Comparison of ENCODE assay signal across 12 mouse cellular contexts in the genomic region with DNA sequence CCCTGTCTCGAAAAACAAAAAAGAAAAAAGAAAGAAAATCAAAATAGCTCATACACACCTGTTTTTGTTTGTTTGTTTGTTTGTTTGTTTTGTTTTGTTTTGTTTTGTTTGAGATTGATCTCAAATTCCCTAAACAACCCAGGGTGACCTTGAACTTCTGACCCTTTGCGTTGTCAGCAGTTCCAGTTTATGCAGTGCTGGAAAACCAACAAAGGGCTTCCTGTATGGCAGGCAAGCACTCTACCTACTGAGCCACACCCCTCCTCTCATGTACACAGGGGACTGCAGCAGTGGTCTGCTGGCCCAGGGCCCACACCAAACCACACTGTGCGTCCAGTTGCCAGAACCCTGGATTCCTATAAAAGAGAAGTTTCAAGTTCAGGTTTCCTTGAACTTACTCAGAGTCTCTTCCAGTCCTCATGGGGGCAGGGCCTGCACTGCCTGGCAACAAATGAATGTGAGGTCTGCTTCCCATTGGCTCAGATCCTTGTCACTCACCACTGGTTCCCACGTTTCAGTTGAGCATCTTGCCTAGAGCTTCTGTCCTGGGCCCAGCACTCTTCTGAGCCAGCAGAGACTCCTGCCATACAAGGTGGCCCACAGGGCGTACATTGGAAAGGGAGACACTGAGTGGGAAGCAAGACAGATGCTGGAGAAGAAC. TPM values are rescaled to one million over a fixed set of nuclear protein-coding genes. Genes with fewer than 3 reads are reported as not detected.
DNase-seq lines count a peak whose midpoint lies in the region; ATAC-seq and TF ChIP-seq lines count a peak whose summit lies in the region.
"Had no signal": no experiment of that assay in that cellular context is flagged by ENCODE, and none has a peak within 500 bp of the region (broad histone marks: within the 10 kb centered on the region; RNA-seq: fewer than 3 reads in every experiment).

No protein-coding gene starts in this region.

- in situ Hi-C loops in ES-E14 (cut with MboI; ENCODE audit: low sequenced_read_pairs in 2 of 2, unreplicated experiment in 2 of 2) = no loop called here

- ATAC-seq in common myeloid progenitor, adult 5-6 weeks (replicated peaks; ENCODE audit: low read depth, poor library complexity, severe bottlenecking) = 0 out of 2 replicates have a peak, but pooled peaks have one; percentile 16

- no peaks in the 10 kb centered on the region for H3K27me3 ChIP-seq in kidney, adult 2 months (replicated peaks; ENCODE audit: control insufficient read depth, insufficient read depth, low read length)
- peaks cover 60% of the 10 kb centered on the region for H3K27me3 ChIP-seq in hindbrain, embryonic 10.5 days (ENCODE audit: insufficient read depth, poor library complexity, severe bottlenecking)

- no peak overlapping the region for H3K9ac ChIP-seq in ES-E14 (ENCODE audit: insufficient read depth, low read depth, low read length, poor library complexity, severe bottlenecking)
- H3K9ac ChIP-seq: liver, embryonic 14.5 days had no signal

- H3K4me3 ChIP-seq in kidney, adult 2 months (ENCODE audit: insufficient read depth, low read depth, low read length) = no peak overlapping the region
- 0 out of 4 replicates have a peak overlapping the region, but pooled peaks of 1 of the 2 experiments have one; percentile 37 for H3K4me3 ChIP-seq in ES-E14 (ENCODE audit: insufficient read depth in 1 of 2, low read depth in 1 of 2, low read length in 2 of 2, poor library complexity in 1 of 2, severe bottlenecking in 1 of 2)
- no peak overlapping the region for H3K4me3 ChIP-seq in hindbrain, embryonic 10.5 days

- no peaks in the 10 kb centered on the region for H3K36me3 ChIP-seq in kidney, adult 2 months (ENCODE audit: control insufficient read depth, insufficient read depth, low read length)
- no peaks in the 10 kb centered on the region for H3K36me3 ChIP-seq in ES-E14 (ENCODE audit: control insufficient read depth, insufficient read depth, low read length, poor library complexity, severe bottlenecking)
- no peaks in the 10 kb centered on the region for H3K36me3 ChIP-seq in hindbrain, embryonic 10.5 days

- no peaks in the 10 kb centered on the region for H3K4me1 ChIP-seq in kidney, adult 2 months (ENCODE audit: control insufficient read depth, insufficient read depth, low read length)
- H3K4me1 ChIP-seq in ES-E14 (ENCODE audit: control insufficient read depth in 2 of 2, insufficient read depth in 2 of 2, low read length in 2 of 2, poor library complexity in 1 of 2) = peaks cover 4 to 30% of the 10 kb centered on the region in 2 experiments; a peak in 3 of 4 replicates
- peaks cover 46% of the 10 kb centered on the region for H3K4me1 ChIP-seq in hindbrain, embryonic 10.5 days (replicated peaks)

- H3K9me3 ChIP-seq in ES-E14 (ENCODE audit: control insufficient read depth, insufficient read depth, low read depth, low read length) = no peaks in the 10 kb centered on the region
- H3K9me3 ChIP-seq in hindbrain, embryonic 10.5 days = peaks cover 12% of the 10 kb centered on the region

- TF ChIP-seq POLR2A in kidney, adult 2 months (IDR thresholded peaks at IDR 0.05; ENCODE audit: low read depth, low read length) = no peak

- TF ChIP-seq CTCF in kidney, adult 2 months (conservative IDR thresholded peaks at IDR 0.05; ENCODE audit: insufficient read depth, insufficient read length, low read depth, low read length) = no peak

- DNase-seq in kidney, adult 2 months = peak; percentile 30
- no peak for DNase-seq in kidney, adult 9 months
- DNase-seq in 416B (ENCODE audit: low read depth) (peak; percentile 72), ES-E14 (ENCODE audit: low read depth, low spot score) (peak; percentile 96)
- no peak for DNase-seq in B cell, adult 2 months
- no peak for DNase-seq in cerebellum, adult 8-10 months
- DNase-seq in hindbrain, embryonic 10.5 days (ENCODE audit: low spot score) = no peak
- DNase-seq: gastrocnemius, postnatal 25 days had no signal

- 70% methylated on average over 5 of the region's 5 CpGs for WGBS in kidney, adult 2 months
- 65% methylated on average over 5 of the region's 5 CpGs for WGBS in hindbrain, embryonic 10.5 days

- H3K27ac ChIP-seq in kidney, adult 2 months (ENCODE audit: insufficient read depth, low read depth, low read length) = no peak overlapping the region
- H3K27ac ChIP-seq in ES-E14 (ENCODE audit: insufficient read depth, low read depth, low read length, poor library complexity, severe bottlenecking) = peak overlapping the region; percentile 37; the same call in 1 of the 2 replicates
- no peak overlapping the region for H3K27ac ChIP-seq in hindbrain, embryonic 10.5 days
- H3K27ac ChIP-seq: liver, embryonic 14.5 days had no signal

TF ChIP-seq in ES-E14, 5 proteins besides CTCF, POLR2A, EP300 and RAD21:
- TF ChIP-seq MAFK (IDR thresholded peaks at IDR 0.05; ENCODE audit: insufficient read depth, low read depth, low read length) (peak; percentile 80), CHD2 (IDR thresholded peaks at IDR 0.05; ENCODE audit: low read depth, low read length) (peak; percentile 81), HCFC1 (IDR thresholded peaks at IDR 0.05; ENCODE audit: borderline replicate concordance, insufficient read depth, low read length) (no peak)

RNA-seq across cellular contexts. Expression of gene Spdef, which starts 24.7 kb away (rescaled TPM):
- polyA plus RNA-seq in kidney, adult 2 months (2012; rRNA removed) = 0.09 and 0.45 TPM in 2 replicates
- total RNA-seq in ES-E14 (2012; rRNA removed) = 0.53 TPM in 1 of 2 replicates, not detected in the other
- not detected in 2 replicates for total RNA-seq in common myeloid progenitor, adult 5-6 weeks (2017)
- 0.13 and 0.31 TPM in 2 replicates for polyA plus RNA-seq in hindbrain, embryonic 10.5 days (2016; fragmentation: Nextera tagmentation; extraction: Ambion mirVana)
- total RNA-seq: heart, postnatal 14 days had no signal
- polyA plus RNA-seq: embryonic facial prominence, embryonic 11.5 days; liver, embryonic 14.5 days had no signal

RNA-seq across cellular contexts. Expression of gene Pacsin1, which starts 48.8 kb away (rescaled TPM):
- polyA plus RNA-seq in kidney, adult 2 months (2012; rRNA removed) = 0.58 and 1.3 TPM in 2 replicates
- total RNA-seq in ES-E14 (2012; rRNA removed) = 7.9 and 8.8 TPM in 2 replicates
- not detected in 2 replicates for total RNA-seq in common myeloid progenitor, adult 5-6 weeks (2017)
- 3.4 and 3.6 TPM in 2 replicates for polyA plus RNA-seq in hindbrain, embryonic 10.5 days (2016; fragmentation: Nextera tagmentation; extraction: Ambion mirVana)

Comparison
In these comparisons a context has a peak if more than half of its experiments do, and no peak if none do; other contexts are left out.
1. DNase-seq: peak in kidney, adult 2 months (single experiment), 416B (single experiment) and ES-E14 (single experiment); none in kidney, adult 9 months (single experiment), B cell, adult 2 months (0 of 2), cerebellum, adult 8-10 months (single experiment) and hindbrain, embryonic 10.5 days (single experiment).